Mouse (Mus musculus): ENCODE measurements around the gene Creb3l1. TPM values are rescaled to one million over a fixed set of nuclear protein-coding genes. Genes with fewer than 3 reads are reported as not detected.

Gene Creb3l1
- polyA plus RNA-seq, 1 experiment from 2014 or later, result 1.6 TPM

DNA sequence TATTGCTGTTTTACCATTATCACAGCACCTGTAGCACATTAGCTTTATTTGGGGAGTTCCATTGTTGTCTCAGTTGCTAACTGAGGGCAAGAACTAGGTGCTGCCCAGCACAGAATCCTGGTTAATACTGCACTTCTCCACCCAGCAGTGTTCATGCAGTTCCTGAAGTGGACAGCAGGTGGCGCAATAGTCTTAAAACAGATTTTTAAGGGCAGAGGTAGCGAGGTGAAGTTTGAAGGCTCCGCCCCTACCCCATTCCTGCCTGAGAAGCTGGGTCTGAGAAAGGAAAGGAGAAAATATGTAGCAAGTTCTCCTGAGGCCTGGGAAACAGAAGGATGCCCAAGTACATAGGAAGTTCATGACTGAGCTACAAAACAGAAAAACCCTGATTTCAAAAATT is 36.8 kb downstream of the Creb3l1 start:
- no peak overlapping the region for H3K4me3 ChIP-seq
- WGBS, result 3% methylated on average over 3 of the region's 3 CpGs

GRCm38 (mm10) chr2:91986071-91986470 is 38.2 kb downstream of the Creb3l1 start:
- Histone ChIP-seq H3K4me3 (no peak overlapping the region), H3K27me3 (replicated peaks) (0 out of 2 replicates have a peak, but pooled peaks cover 3% of the 10 kb centered on the region), H3K4me1 (peaks cover 6% of the 10 kb centered on the region), H3K9ac (no peak overlapping the region), H3K27ac (no peak overlapping the region), H3K36me3 (replicated peaks) (no peaks in the 10 kb centered on the region), H3K4me2 (no peak overlapping the region), H3K9me3 (no peaks in the 10 kb centered on the region)
- ATAC-seq (replicated peaks), result 0 out of 2 replicates have a peak, but pooled peaks have one; percentile 22
- whole genome bisulfite sequencing, result 7% methylated on average over 5 of the region's 5 CpGs

More for the DNA sequence above, 36.8 kb downstream of the Creb3l1 start:
- Histone ChIP-seq H3K27me3 (replicated peaks) (0 out of 2 replicates have a peak, but pooled peaks cover 3% of the 10 kb centered on the region), H3K9me3 (no peaks in the 10 kb centered on the region), H3K4me2 (no peak overlapping the region), H3K27ac (no peak overlapping the region), H3K4me1 (peaks cover 6% of the 10 kb centered on the region), H3K36me3 (replicated peaks) (no peaks in the 10 kb centered on the region), H3K9ac (no peak overlapping the region)
- ATAC-seq (replicated peaks), result peak; percentile 28; the same call in 1 of the 2 replicates

- Histone ChIP-seq H3K27me3 (replicated peaks) (0 out of 2 replicates have a peak, but pooled peaks cover 3% of the 10 kb centered on the region), H3K4me1 (peaks cover 9% of the 10 kb centered on the region), H3K4me2 (peak overlapping the region; percentile 37), H3K9ac (no peak overlapping the region), H3K9me3 (no peaks in the 10 kb centered on the region), H3K27ac (no peak overlapping the region), H3K36me3 (replicated peaks) (no peaks in the 10 kb centered on the region), H3K4me3 (no peak overlapping the region)
- WGBS, result 38% methylated on average over 9 of the region's 9 CpGs
- ATAC-seq (replicated peaks), result no peak
These were observed 39.3 kb downstream of the Creb3l1 start for GRCm38 (mm10) chr2:91984906-91985525.

DNA sequence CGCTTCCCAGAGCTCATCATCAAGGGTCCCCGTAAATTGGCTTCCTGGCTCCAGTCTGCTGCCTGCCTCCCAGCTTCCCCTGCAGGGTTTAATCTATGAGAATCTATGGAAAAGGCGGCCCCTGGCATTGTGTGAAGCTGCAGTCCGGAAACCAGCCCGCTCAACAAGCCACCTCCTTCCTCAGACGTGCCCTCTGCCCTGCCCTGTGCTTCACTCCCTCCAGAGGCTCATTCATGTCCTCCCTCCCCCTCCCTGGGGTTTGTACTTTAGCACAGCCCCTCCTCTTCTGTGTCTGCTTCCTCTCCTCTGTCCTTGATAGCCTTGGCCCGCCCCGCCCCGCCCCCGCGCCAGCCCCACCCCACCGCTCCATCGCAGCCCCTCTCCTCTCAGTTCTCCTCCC is 39.9 kb downstream of the Creb3l1 start:
- no peak overlapping the region for H3K4me3 ChIP-seq
- no peaks in the 10 kb centered on the region for H3K36me3 ChIP-seq (replicated peaks)
- H3K4me2 ChIP-seq, result peak overlapping the region; percentile 37
- H3K4me1 ChIP-seq, result peaks cover 9% of the 10 kb centered on the region
- no peaks in the 10 kb centered on the region for H3K9me3 ChIP-seq
- ATAC-seq (replicated peaks), result peak; percentile 64
- H3K9ac ChIP-seq, result no peak overlapping the region
- 0 out of 2 replicates have a peak, but pooled peaks cover 3% of the 10 kb centered on the region for H3K27me3 ChIP-seq (replicated peaks)
- 2% methylated on average over 10 of the region's 13 CpGs for WGBS
- H3K27ac ChIP-seq, result no peak overlapping the region

GRCm38 (mm10) chr2:91980830-91981229 is 43.5 kb downstream of the Creb3l1 start:
- H3K9me3 ChIP-seq, result no peaks in the 10 kb centered on the region
- H3K9ac ChIP-seq, result no peak overlapping the region
- WGBS, result 49% methylated on average over 5 of the region's 5 CpGs
- H3K27me3 ChIP-seq (replicated peaks), result peaks cover 16% of the 10 kb centered on the region
- H3K4me1 ChIP-seq, result peaks cover 27% of the 10 kb centered on the region
- no peak overlapping the region for H3K4me2 ChIP-seq
- no peak for ATAC-seq (replicated peaks)
- H3K27ac ChIP-seq, result no peak overlapping the region
- H3K4me3 ChIP-seq, result no peak overlapping the region
- no peaks in the 10 kb centered on the region for H3K36me3 ChIP-seq (replicated peaks)

DNA sequence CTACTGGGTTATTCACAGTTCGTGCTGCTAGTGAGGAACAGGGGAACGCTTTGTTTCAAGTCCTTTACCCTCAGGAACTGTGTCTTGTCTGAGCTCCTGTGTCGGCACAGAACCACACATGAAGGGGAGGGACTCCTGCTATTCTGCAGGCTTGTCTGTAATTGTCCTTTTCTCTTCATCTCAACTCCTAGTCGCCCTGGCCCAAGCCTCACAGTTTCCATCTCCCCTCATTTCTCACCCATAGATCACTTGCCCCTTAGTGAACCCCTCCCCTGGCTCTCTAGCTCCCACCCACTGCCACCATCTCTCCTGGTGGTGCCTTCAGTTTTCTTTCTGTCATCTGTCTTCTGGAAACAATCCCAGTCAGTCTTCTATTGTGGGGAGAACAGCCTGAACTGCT is 44.1 kb downstream of the Creb3l1 start:
- no peak overlapping the region for H3K9ac ChIP-seq
- ATAC-seq (replicated peaks), result no peak
- H3K4me3 ChIP-seq, result no peak overlapping the region
- WGBS, result 18% methylated on average over 4 of the region's 4 CpGs
- no peaks in the 10 kb centered on the region for H3K36me3 ChIP-seq (replicated peaks)
- H3K4me2 ChIP-seq, result no peak overlapping the region
- H3K4me1 ChIP-seq, result peaks cover 33% of the 10 kb centered on the region
- H3K27ac ChIP-seq, result no peak overlapping the region
- H3K9me3 ChIP-seq, result no peaks in the 10 kb centered on the region
- H3K27me3 ChIP-seq (replicated peaks), result peaks cover 22% of the 10 kb centered on the region

DNA sequence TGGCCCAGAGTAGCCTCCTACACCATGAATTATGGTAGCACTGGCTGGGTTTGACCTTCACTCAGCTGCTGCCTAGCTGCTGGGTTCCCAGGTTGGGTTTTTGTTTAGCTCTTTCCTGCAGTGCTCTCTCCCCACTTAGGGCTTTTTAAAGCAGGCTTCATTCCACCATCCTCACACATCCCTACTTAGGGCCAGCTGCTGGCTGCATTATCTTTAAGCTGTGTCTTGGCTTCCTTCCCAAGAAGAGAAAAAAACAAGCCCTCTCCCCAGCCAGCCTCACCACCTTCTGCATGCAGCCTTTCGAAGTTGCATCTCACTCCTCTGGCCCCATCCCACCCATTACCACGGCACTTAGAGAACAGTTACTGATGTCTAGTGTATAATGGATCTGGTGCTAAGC is 45.8 kb downstream of the Creb3l1 start:
- peaks cover 28% of the 10 kb centered on the region for H3K4me1 ChIP-seq
- no peak overlapping the region for H3K4me2 ChIP-seq
- no peaks in the 10 kb centered on the region for H3K9me3 ChIP-seq
- H3K27me3 ChIP-seq (replicated peaks), result peaks cover 31% of the 10 kb centered on the region
- 0 out of 2 replicates have a peak overlapping the region, but pooled peaks have one; percentile 7 for H3K27ac ChIP-seq
- no peak overlapping the region for H3K9ac ChIP-seq
- 33% methylated on average over 2 of the region's 2 CpGs for WGBS
- no peak overlapping the region for H3K4me3 ChIP-seq
- no peak for ATAC-seq (replicated peaks)
- no peaks in the 10 kb centered on the region for H3K36me3 ChIP-seq (replicated peaks)

- no peaks in the 10 kb centered on the region for H3K9me3 ChIP-seq
- no peak overlapping the region for H3K4me2 ChIP-seq
- peaks cover 28% of the 10 kb centered on the region for H3K4me1 ChIP-seq
- no peak overlapping the region for H3K4me3 ChIP-seq
- peaks cover 31% of the 10 kb centered on the region for H3K27me3 ChIP-seq (replicated peaks)
- no peak overlapping the region for H3K9ac ChIP-seq
- H3K27ac ChIP-seq, result 0 out of 2 replicates have a peak overlapping the region, but pooled peaks have one; percentile 7
- WGBS, result 85% methylated on average over 4 of the region's 4 CpGs
- H3K36me3 ChIP-seq (replicated peaks), result no peaks in the 10 kb centered on the region
- ATAC-seq (replicated peaks), result no peak
These were observed 46.3 kb downstream of the Creb3l1 start for GRCm38 (mm10) chr2:91977960-91978359.

DNA sequence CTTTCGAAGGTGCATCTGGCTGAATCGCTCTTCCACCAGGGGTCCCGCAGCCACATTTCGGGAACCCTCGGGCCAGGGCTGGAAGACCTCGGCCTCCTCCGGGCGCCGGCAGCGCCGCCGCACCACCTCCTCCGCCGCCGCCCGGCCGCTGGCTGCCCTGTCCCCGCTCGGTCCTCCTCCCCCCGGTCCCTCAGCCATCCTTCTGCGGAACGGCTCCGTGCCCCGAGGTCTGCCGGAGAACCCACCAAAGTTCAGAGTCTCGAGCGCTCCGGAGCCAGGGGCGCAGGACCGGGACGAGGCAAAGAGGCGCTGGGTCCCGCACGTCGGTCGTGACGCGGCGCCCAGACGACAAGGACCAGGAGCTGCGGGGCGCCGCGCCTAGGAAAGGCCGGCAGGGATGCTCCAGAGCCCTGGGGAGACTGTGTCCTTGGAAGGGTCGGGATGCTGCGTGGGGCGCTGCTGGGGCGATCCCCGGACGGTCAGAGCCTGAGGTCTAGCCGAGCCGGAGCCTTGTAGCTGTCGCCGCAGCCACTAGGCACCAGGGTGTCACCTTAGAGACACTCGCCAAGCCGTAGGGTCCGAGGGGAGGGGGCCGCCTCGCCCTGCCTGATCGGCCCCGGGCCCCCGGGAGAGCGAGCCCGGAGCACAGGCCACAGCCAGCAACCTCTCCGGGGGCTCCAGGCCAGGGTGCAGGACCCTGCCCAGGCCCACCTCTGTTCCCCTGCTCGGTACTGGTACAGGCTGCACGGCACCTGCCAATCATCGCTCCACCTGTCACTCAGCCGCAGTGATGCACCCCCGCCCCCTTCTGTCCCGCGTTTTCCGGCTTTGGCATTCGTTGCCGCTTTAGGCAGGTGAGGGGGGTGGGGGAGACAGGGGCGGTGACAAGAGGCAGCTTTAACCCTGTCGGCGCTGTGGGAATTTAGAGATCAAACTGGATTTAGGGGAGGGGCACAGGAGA is 48.4 kb downstream of the Creb3l1 start, which contains the start of gene Dgkz:
Dgkz (minus strand) TSS at position 284 of the 961 bp plus-strand sequence.
- WGBS, result 1% methylated on average over 79 of the region's 79 CpGs
- Histone ChIP-seq H3K4me2 (peak within 1 kb of the TSS; percentile 66), H3K36me3 (replicated peaks) (no peaks in the 10 kb centered on the region), H3K9ac (peak within 1 kb of the TSS; percentile 42), H3K4me1 (peaks cover 45% of the 10 kb centered on the region), H3K9me3 (no peaks in the 10 kb centered on the region), H3K4me3 (peak within 1 kb of the TSS; percentile 44), H3K27ac (no peak within 1 kb of the TSS), H3K27me3 (replicated peaks) (peaks cover 31% of the 10 kb centered on the region)
- peak; percentile 60 for ATAC-seq (replicated peaks)

GRCm38 (mm10) chr2:91973416-91974135 is 50.7 kb downstream of the Creb3l1 start:
- H3K27me3 ChIP-seq (replicated peaks), result peaks cover 31% of the 10 kb centered on the region
- ATAC-seq (replicated peaks), result no peak
- H3K27ac ChIP-seq, result no peak overlapping the region
- peaks cover 38% of the 10 kb centered on the region for H3K4me1 ChIP-seq
- no peak overlapping the region for H3K4me3 ChIP-seq
- H3K4me2 ChIP-seq, result no peak overlapping the region
- no peaks in the 10 kb centered on the region for H3K36me3 ChIP-seq (replicated peaks)
- no peak overlapping the region for H3K9ac ChIP-seq
- WGBS, result 30% methylated on average over 7 of the region's 7 CpGs
- no peaks in the 10 kb centered on the region for H3K9me3 ChIP-seq

DNA sequence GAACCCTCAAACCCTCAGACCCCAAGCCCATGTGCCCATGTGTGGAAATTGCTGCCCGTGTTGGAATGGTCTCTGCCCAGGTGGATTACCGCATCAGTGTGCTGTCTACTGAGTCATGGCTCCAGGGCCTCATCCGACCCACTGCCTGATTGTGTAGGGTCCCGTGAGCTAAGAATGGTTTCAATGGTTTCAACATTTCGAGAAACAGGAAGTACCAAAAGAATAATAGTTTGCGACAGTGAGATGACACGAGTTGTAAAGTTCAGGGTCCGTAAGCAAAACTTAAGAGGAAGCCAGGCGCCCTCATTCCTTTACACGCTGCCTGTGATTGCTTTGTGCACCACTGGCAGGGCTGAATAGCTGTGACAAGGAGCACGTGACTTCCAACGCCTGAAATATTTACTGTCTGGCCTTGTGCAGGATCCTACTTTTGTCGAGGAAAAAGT is 52.2 kb downstream of the Creb3l1 start:
- peak; percentile 34; the same call in 1 of the 2 replicates for ATAC-seq (replicated peaks)
- Histone ChIP-seq H3K9me3 (no peaks in the 10 kb centered on the region), H3K4me3 (no peak overlapping the region), H3K4me2 (peak overlapping the region; percentile 36; the same call in 1 of the 2 replicates), H3K27ac (peak overlapping the region; percentile 59; the same call in 1 of the 2 replicates), H3K36me3 (replicated peaks) (no peaks in the 10 kb centered on the region), H3K4me1 (peaks cover 32% of the 10 kb centered on the region), H3K9ac (no peak overlapping the region), H3K27me3 (replicated peaks) (peaks cover 28% of the 10 kb centered on the region)
- WGBS, result 36% methylated on average over 13 of the region's 13 CpGs
